Comparison of ENCODE assay signal across 22 mouse cellular contexts in genomic region chr1:193323686-193324085, GRCm38 (mm10). TPM values are rescaled to one million over a fixed set of nuclear protein-coding genes. Genes with fewer than 3 reads are reported as not detected.
DNase-seq lines count a peak whose midpoint lies in the region; ATAC-seq lines count a peak whose summit lies in the region.
"Had no signal": no experiment of that assay in that cellular context is flagged by ENCODE, and none has a peak within 500 bp of the region (broad histone marks: within the 10 kb centered on the region; RNA-seq: fewer than 3 reads in every experiment).

No protein-coding gene starts in this region.

- no peaks in the 10 kb centered on the region for H3K9me3 ChIP-seq in embryonic facial prominence, embryonic 11.5 days (replicated peaks; ENCODE audit: control insufficient read depth, low read length)
- H3K9me3 ChIP-seq in embryonic facial prominence, embryonic 10.5 days = no peaks in the 10 kb centered on the region
- H3K9me3 ChIP-seq in heart, embryonic 11.5 days (replicated peaks; ENCODE audit: control insufficient read depth, low read length) = no peaks in the 10 kb centered on the region
- no peaks in the 10 kb centered on the region for H3K9me3 ChIP-seq in midbrain, embryonic 11.5 days (ENCODE audit: control insufficient read depth, low read length)
- H3K9me3 ChIP-seq in midbrain, embryonic 15.5 days = no peaks in the 10 kb centered on the region
- H3K9me3 ChIP-seq: embryonic facial prominence, embryonic 13.5 days; forebrain, embryonic 12.5 days; forebrain, embryonic 15.5 days; heart, embryonic 12.5 days; heart, embryonic 15.5 days; hindbrain, embryonic 10.5 days; hindbrain, embryonic 13.5 days; intestine, embryonic 15.5 days had no signal

- H3K27me3 ChIP-seq in embryonic facial prominence, embryonic 11.5 days (ENCODE audit: control insufficient read depth, insufficient read depth, low read length) = no peaks in the 10 kb centered on the region
- no peaks in the 10 kb centered on the region for H3K27me3 ChIP-seq in embryonic facial prominence, embryonic 10.5 days (replicated peaks; ENCODE audit: low read depth, poor library complexity, severe bottlenecking)
- H3K27me3 ChIP-seq in heart, embryonic 11.5 days (ENCODE audit: control insufficient read depth, insufficient read depth, low read length) = no peaks in the 10 kb centered on the region
- H3K27me3 ChIP-seq in midbrain, embryonic 11.5 days (ENCODE audit: control insufficient read depth, insufficient read depth, low read length) = no peaks in the 10 kb centered on the region
- no peaks in the 10 kb centered on the region for H3K27me3 ChIP-seq in midbrain, embryonic 15.5 days (replicated peaks)
- H3K27me3 ChIP-seq: embryonic facial prominence, embryonic 13.5 days; forebrain, embryonic 12.5 days; forebrain, embryonic 15.5 days; heart, embryonic 12.5 days; heart, embryonic 15.5 days; hindbrain, embryonic 13.5 days; intestine, embryonic 15.5 days had no signal

- no peak overlapping the region for H3K4me2 ChIP-seq in embryonic facial prominence, embryonic 11.5 days (ENCODE audit: low read depth, low read length)
- H3K4me2 ChIP-seq in heart, embryonic 11.5 days = no peak overlapping the region
- no peak overlapping the region for H3K4me2 ChIP-seq in midbrain, embryonic 11.5 days
- no peak overlapping the region for H3K4me2 ChIP-seq in midbrain, embryonic 15.5 days
- H3K4me2 ChIP-seq: embryonic facial prominence, embryonic 13.5 days; forebrain, embryonic 12.5 days; forebrain, embryonic 15.5 days; heart, embryonic 12.5 days; heart, embryonic 15.5 days; hindbrain, embryonic 13.5 days; intestine, embryonic 15.5 days had no signal

- H3K4me1 ChIP-seq in embryonic facial prominence, embryonic 11.5 days (ENCODE audit: control insufficient read depth, insufficient read depth, low read length) = no peaks in the 10 kb centered on the region
- peaks cover 3% of the 10 kb centered on the region; the same call in 1 of the 2 replicates for H3K4me1 ChIP-seq in embryonic facial prominence, embryonic 10.5 days
- peaks cover 5% of the 10 kb centered on the region; the same call in 1 of the 2 replicates for H3K4me1 ChIP-seq in heart, embryonic 11.5 days (ENCODE audit: control insufficient read depth, insufficient read depth, low read length)
- no peaks in the 10 kb centered on the region for H3K4me1 ChIP-seq in midbrain, embryonic 11.5 days (ENCODE audit: control insufficient read depth, insufficient read depth, low read length)
- no peaks in the 10 kb centered on the region for H3K4me1 ChIP-seq in midbrain, embryonic 15.5 days
- H3K4me1 ChIP-seq: embryonic facial prominence, embryonic 13.5 days; forebrain, embryonic 12.5 days; forebrain, embryonic 15.5 days had no signal

- H3K9ac ChIP-seq in embryonic facial prominence, embryonic 11.5 days (replicated peaks; ENCODE audit: low read length) = no peak overlapping the region
- no peak overlapping the region for H3K9ac ChIP-seq in heart, embryonic 11.5 days (ENCODE audit: low read depth, low read length)
- H3K9ac ChIP-seq in midbrain, embryonic 11.5 days (ENCODE audit: low read length) = no peak overlapping the region
- no peak overlapping the region for H3K9ac ChIP-seq in midbrain, embryonic 15.5 days
- H3K9ac ChIP-seq: embryonic facial prominence, embryonic 13.5 days; forebrain, embryonic 12.5 days; forebrain, embryonic 15.5 days; heart, embryonic 12.5 days; heart, embryonic 15.5 days; hindbrain, embryonic 13.5 days; intestine, embryonic 15.5 days had no signal

- DNase-seq in adrenal gland, adult 2 months = peak; percentile 41
- DNase-seq in adrenal gland, postnatal 4 days (ENCODE audit: low spot score in 2 of 2) = no peak
- DNase-seq in embryonic facial prominence, embryonic 11.5 days (ENCODE audit: low spot score) = no peak
- no peak for DNase-seq in embryonic facial prominence, embryonic 10.5 days (ENCODE audit: low spot score)
- DNase-seq in heart, adult 9 months (ENCODE audit: low spot score in 2 of 2) = no peak
- peak; percentile 37 for DNase-seq in midbrain, embryonic 11.5 days (ENCODE audit: low spot score, missing footprints)
- DNase-seq: cerebellum, adult 9-10 months; kidney, adult 11 months had no signal

- 0 out of 2 replicates have a peak, but pooled peaks have one; percentile 36 for ATAC-seq in embryonic facial prominence, embryonic 11.5 days (replicated peaks; ENCODE audit: insufficient number of reproducible peaks, low FRiP score, low TSS enrichment, low read depth)
- ATAC-seq in heart, embryonic 11.5 days (replicated peaks; ENCODE audit: insufficient number of reproducible peaks, low FRiP score, low TSS enrichment) = peak; percentile 19; the same call in 1 of the 2 replicates
- ATAC-seq in midbrain, embryonic 11.5 days (ENCODE audit: low FRiP score) = no peak
- ATAC-seq in midbrain, embryonic 15.5 days (replicated peaks) = no peak
- ATAC-seq: forebrain, embryonic 15.5 days; hindbrain, embryonic 16.5 days; intestine, embryonic 15.5 days had no signal

- 90% methylated on average over 6 of the region's 6 CpGs for WGBS in embryonic facial prominence, embryonic 11.5 days
- WGBS in embryonic facial prominence, embryonic 10.5 days = 93% methylated on average over 6 of the region's 6 CpGs
- 88% methylated on average over 6 of the region's 6 CpGs for WGBS in heart, embryonic 11.5 days (ENCODE audit: insufficient replicate concordance)
- 88% methylated on average over 6 of the region's 6 CpGs for WGBS in midbrain, embryonic 11.5 days
- 94% methylated on average over 6 of the region's 6 CpGs for WGBS in midbrain, embryonic 15.5 days

- H3K36me3 ChIP-seq in embryonic facial prominence, embryonic 11.5 days (replicated peaks; ENCODE audit: control insufficient read depth, insufficient read depth, low read depth, low read length) = no peaks in the 10 kb centered on the region
- no peaks in the 10 kb centered on the region for H3K36me3 ChIP-seq in embryonic facial prominence, embryonic 10.5 days (replicated peaks)
- no peaks in the 10 kb centered on the region for H3K36me3 ChIP-seq in heart, embryonic 11.5 days (ENCODE audit: control insufficient read depth, insufficient read depth, low read length)
- H3K36me3 ChIP-seq in midbrain, embryonic 11.5 days (ENCODE audit: control insufficient read depth, insufficient read depth, low read length) = no peaks in the 10 kb centered on the region
- H3K36me3 ChIP-seq in midbrain, embryonic 15.5 days (replicated peaks) = no peaks in the 10 kb centered on the region
- H3K36me3 ChIP-seq: embryonic facial prominence, embryonic 13.5 days; forebrain, embryonic 12.5 days; forebrain, embryonic 15.5 days; heart, embryonic 12.5 days; heart, embryonic 15.5 days; hindbrain, embryonic 10.5 days; hindbrain, embryonic 13.5 days; intestine, embryonic 15.5 days had no signal

- no peak overlapping the region for H3K27ac ChIP-seq in embryonic facial prominence, embryonic 11.5 days (replicated peaks; ENCODE audit: low read depth, low read length)
- no peak overlapping the region for H3K27ac ChIP-seq in embryonic facial prominence, embryonic 10.5 days (replicated peaks)
- H3K27ac ChIP-seq in heart, embryonic 11.5 days (ENCODE audit: low read depth, low read length) = no peak overlapping the region
- H3K27ac ChIP-seq in midbrain, embryonic 11.5 days (ENCODE audit: low read depth, low read length) = no peak overlapping the region
- no peak overlapping the region for H3K27ac ChIP-seq in midbrain, embryonic 15.5 days
- H3K27ac ChIP-seq: embryonic facial prominence, embryonic 13.5 days; forebrain, embryonic 12.5 days; forebrain, embryonic 15.5 days; heart, embryonic 15.5 days; hindbrain, embryonic 10.5 days; hindbrain, embryonic 13.5 days; intestine, embryonic 15.5 days had no signal

- no peak overlapping the region for H3K4me3 ChIP-seq in embryonic facial prominence, embryonic 11.5 days (ENCODE audit: low read depth, low read length)
- H3K4me3 ChIP-seq in embryonic facial prominence, embryonic 10.5 days = no peak overlapping the region
- no peak overlapping the region for H3K4me3 ChIP-seq in heart, embryonic 11.5 days (ENCODE audit: low read depth, low read length)
- no peak overlapping the region for H3K4me3 ChIP-seq in midbrain, embryonic 11.5 days (ENCODE audit: low read depth, low read length)
- no peak overlapping the region for H3K4me3 ChIP-seq in midbrain, embryonic 15.5 days
- H3K4me3 ChIP-seq: embryonic facial prominence, embryonic 13.5 days; erythroblast, embryonic 14.5 days; forebrain, embryonic 12.5 days; forebrain, embryonic 15.5 days; heart, embryonic 12.5 days; heart, embryonic 15.5 days; hindbrain, embryonic 10.5 days; hindbrain, embryonic 13.5 days; intestine, embryonic 15.5 days had no signal

RNA-seq across cellular contexts. Expression of gene Camk1g, which starts 46.4 kb away (rescaled TPM):
- total RNA-seq in adrenal gland, adult 2 months (2021) = not detected
- polyA plus RNA-seq in adrenal gland, adult 2 months (2012; rRNA removed) = 0.29 and 0.42 TPM in 2 replicates
- 1 to 10 TPM; 1.8 to 3.6 TPM for total RNA-seq in adrenal gland, postnatal 4 days (2021)
- polyA plus RNA-seq in embryonic facial prominence, embryonic 11.5 days (2014; fragmentation: Nextera tagmentation; extraction: Ambion mirVana) = 21.6 and 21.9 TPM in 2 replicates
- 15.6 and 17.5 TPM in 2 replicates for polyA plus RNA-seq in embryonic facial prominence, embryonic 10.5 days (2016; fragmentation: Nextera tagmentation; extraction: Ambion mirVana)
- 7.2 and 8.1 TPM in 2 replicates for polyA plus RNA-seq in heart, embryonic 11.5 days (2014; fragmentation: Nextera tagmentation; extraction: Ambion mirVana)
- polyA plus RNA-seq in midbrain, embryonic 11.5 days (2014; fragmentation: Nextera tagmentation; extraction: Ambion mirVana) = 17.1 and 20.1 TPM in 2 replicates
- 54.4 and 57.0 TPM in 2 replicates for polyA plus RNA-seq in midbrain, embryonic 15.5 days (2015; fragmentation: Nextera tagmentation; extraction: Ambion mirVana)
- total RNA-seq: ES-E14 had no signal
- polyA plus RNA-seq: activated CD4-positive, CD25-positive, alpha-beta regulatory T cell, adult 4 months; erythroblast, embryonic 14.5 days had no signal

RNA-seq across cellular contexts. Expression of gene G0s2, which starts 50.7 kb away (rescaled TPM):
- total RNA-seq in adrenal gland, adult 2 months (2021) = 100 to 1,000 TPM; 156 to 178 TPM
- polyA plus RNA-seq in adrenal gland, adult 2 months (2012; rRNA removed) = 182 and 309 TPM in 2 replicates
- total RNA-seq in adrenal gland, postnatal 4 days (2021) = 10 to 100 TPM; 68.2 to 71.5 TPM
- 8.7 and 8.9 TPM in 2 replicates for polyA plus RNA-seq in embryonic facial prominence, embryonic 11.5 days (2014; fragmentation: Nextera tagmentation; extraction: Ambion mirVana)
- polyA plus RNA-seq in embryonic facial prominence, embryonic 10.5 days (2016; fragmentation: Nextera tagmentation; extraction: Ambion mirVana) = 7.0 and 7.7 TPM in 2 replicates
- polyA plus RNA-seq in heart, embryonic 11.5 days (2014; fragmentation: Nextera tagmentation; extraction: Ambion mirVana) = 38.5 and 45.3 TPM in 2 replicates
- 7.9 and 11.4 TPM in 2 replicates for polyA plus RNA-seq in midbrain, embryonic 11.5 days (2014; fragmentation: Nextera tagmentation; extraction: Ambion mirVana)
- 5.3 and 6.6 TPM in 2 replicates for polyA plus RNA-seq in midbrain, embryonic 15.5 days (2015; fragmentation: Nextera tagmentation; extraction: Ambion mirVana)

RNA-seq across cellular contexts. Expression of gene Hsd11b1, which starts 59.8 kb away (rescaled TPM):
- total RNA-seq in adrenal gland, adult 2 months (2021) = 100 to 1,000 TPM; 114 to 135 TPM
- 56.4 and 56.8 TPM in 2 replicates for polyA plus RNA-seq in adrenal gland, adult 2 months (2012; rRNA removed)
- 10 to 100 TPM in 1 of 2 experiments, 1 to 10 TPM in 1; 7.0 to 40.0 TPM for total RNA-seq in adrenal gland, postnatal 4 days (2021)
- polyA plus RNA-seq in embryonic facial prominence, embryonic 11.5 days (2014; fragmentation: Nextera tagmentation; extraction: Ambion mirVana) = 0.46 TPM in 1 of 2 replicates, not detected in the other
- polyA plus RNA-seq in embryonic facial prominence, embryonic 10.5 days (2016; fragmentation: Nextera tagmentation; extraction: Ambion mirVana) = 0.41 TPM in 1 of 2 replicates, not detected in the other
- polyA plus RNA-seq in heart, embryonic 11.5 days (2014; fragmentation: Nextera tagmentation; extraction: Ambion mirVana) = 1.6 and 2.2 TPM in 2 replicates
- polyA plus RNA-seq in midbrain, embryonic 11.5 days (2014; fragmentation: Nextera tagmentation; extraction: Ambion mirVana) = 0.23 TPM in 1 of 2 replicates, not detected in the other
- polyA plus RNA-seq in midbrain, embryonic 15.5 days (2015; fragmentation: Nextera tagmentation; extraction: Ambion mirVana) = 0.41 TPM in 1 of 2 replicates, not detected in the other
- polyA plus RNA-seq: erythroblast, embryonic 14.5 days; forebrain, embryonic 12.5 days; hindbrain, embryonic 10.5 days; hindbrain, embryonic 13.5 days had no signal

Comparison
In these comparisons a context has a peak if more than half of its experiments do, and no peak if none do; other contexts are left out.
1. DNase-seq: peak in adrenal gland, adult 2 months (single experiment) and midbrain, embryonic 11.5 days (single experiment); none in adrenal gland, postnatal 4 days (0 of 2), embryonic facial prominence, embryonic 11.5 days (single experiment), embryonic facial prominence, embryonic 10.5 days (single experiment) and heart, adult 9 months (0 of 2).
2. ATAC-seq: peak in embryonic facial prominence, embryonic 11.5 days (single experiment) and heart, embryonic 11.5 days (single experiment); none in midbrain, embryonic 11.5 days (single experiment) and midbrain, embryonic 15.5 days (single experiment).
3. RNA of gene Hsd11b1, which starts 59.8 kb away (polyA plus RNA-seq): 56.4 to 56.8 TPM in adrenal gland, adult 2 months; 1.6 to 2.2 TPM in heart, embryonic 11.5 days, 0.41 TPM in embryonic facial prominence, embryonic 10.5 days, 0.23 TPM in midbrain, embryonic 11.5 days, 0.41 TPM in midbrain, embryonic 15.5 days and 0.46 TPM in embryonic facial prominence, embryonic 11.5 days; every median in the first group is over 10 times any median in the second.